Mouse (Mus musculus) brain, embryonic 14.5 days (tissue): Measurements from ENCODE around the gene Ift46. TPM values are rescaled to one million over a fixed set of nuclear protein-coding genes. Genes with fewer than 3 reads are reported as not detected.
"Not testable (repeated sequence)": the region's sequence is repeated elsewhere in the genome, so short reads cannot be mapped to it uniquely, and the experiment has no call there.

Experiments
- DNase-seq: peaks from one replicate; pipeline ENCODE4 v3.0.0-alpha.2; 2011; ENCODE audit warnings: low read depth
- CTCF ChIP-seq: fragments of 200-500 bp; IDR thresholded peaks from 2 replicates; pipeline ENCODE4 v1.5.1; 2012; ENCODE audit warnings: inconsistent platforms, mild to moderate bottlenecking, moderate library complexity, borderline replicate concordance; ENCODE audit not compliant: insufficient read depth, insufficient read length; ENCODE audit errors: extremely low read depth
- POLR2A ChIP-seq: fragments of 200-500 bp; IDR thresholded peaks from 2 replicates; pipeline ENCODE4 v1.6.1; 2012; ENCODE audit warnings: mild to moderate bottlenecking, inconsistent platforms, borderline replicate concordance; ENCODE audit not compliant: poor library complexity, insufficient read depth, insufficient read length, severe bottlenecking; ENCODE audit errors: extremely low read depth
- polyA plus RNA-seq: library from polyadenylated mRNA; depleted of rRNA; stranded (reverse); fragments of >200 nt; gene quantifications from 2 replicates; pipeline ENCODE4 v1.2.3, GENCODE M21; 2012

The Ift46 gene
- polyA plus RNA-seq, 1 experiment, result 147 TPM

GRCm38 (mm10) chr9:44740663-44741192 is 27.0 kb upstream of the Ift46 start:
- no peak for DNase-seq
- TF ChIP-seq CTCF, result no peak
- TF ChIP-seq POLR2A, result no peak

- no peak for DNase-seq
- TF ChIP-seq POLR2A, result no peak
Observed at GRCm38 (mm10) chr9:44745371-44745770, 22.3 kb upstream of the Ift46 start.

- TF ChIP-seq CTCF (no peak), POLR2A (no peak)
Observed at GRCm38 (mm10) chr9:44746666-44747065, 21.0 kb upstream of the Ift46 start.

GRCm38 (mm10) chr9:44747341-44747740 is 20.4 kb upstream of the Ift46 start:
- DNase-seq, result no peak
- TF ChIP-seq CTCF, result no peak
- TF ChIP-seq POLR2A, result no peak

More at GRCm38 (mm10) chr9:44746666-44747065, 21.0 kb upstream of the Ift46 start:
- DNase-seq, result no peak

GRCm38 (mm10) chr9:44748473-44748872 is 19.2 kb upstream of the Ift46 start:
- no peak for TF ChIP-seq POLR2A
- TF ChIP-seq CTCF, result no peak

GRCm38 (mm10) chr9:44760873-44761272 is 6.8 kb upstream of the Ift46 start:
- TF ChIP-seq CTCF (no peak), POLR2A (no peak)
- DNase-seq, result no peak

More at GRCm38 (mm10) chr9:44748473-44748872, 19.2 kb upstream of the Ift46 start:
- no peak for DNase-seq

GRCm38 (mm10) chr9:44768029-44768394 is 304 bp downstream of the Ift46 start:
- not testable (repeated sequence) for DNase-seq

- TF ChIP-seq POLR2A (no peak), CTCF (no peak)
- no peak for DNase-seq
Observed at GRCm38 (mm10) chr9:44771376-44771775, 3.7 kb downstream of the Ift46 start.

- DNase-seq, result no peak
- no peak for TF ChIP-seq POLR2A
- no peak for TF ChIP-seq CTCF
Observed at GRCm38 (mm10) chr9:44772392-44772749, 4.7 kb downstream of the Ift46 start.

GRCm38 (mm10) chr9:44772750-44773651 is 5.3 kb downstream of the Ift46 start:
- TF ChIP-seq POLR2A (peak; percentile 63; the same call in 1 of the 2 replicates), CTCF (peak; percentile 85)
- peak; percentile 99 for DNase-seq

GRCm38 (mm10) chr9:44792842-44793241 is 25.1 kb downstream of the Ift46 start:
- TF ChIP-seq CTCF (no peak), POLR2A (no peak)
- DNase-seq, result no peak

GRCm38 (mm10) chr9:44798298-44798697 is 30.6 kb downstream of the Ift46 start:
- TF ChIP-seq POLR2A (no peak), CTCF (no peak)
- no peak for DNase-seq
